Mouse (Mus musculus) cerebellum, postnatal 14 days (tissue): ENCODE results near the gene Gna13.
"Not testable (repeated sequence)": the region's sequence is repeated elsewhere in the genome, so short reads cannot be mapped to it uniquely, and the experiment has no call there.

Experiments used
- DNase-seq, 2 experiments: peaks; one replicate each; pipeline ENCODE4 v3.0.0; 2021; ENCODE audit warnings: mixed read lengths in 2 of 2

Gene Gna13

DNA sequence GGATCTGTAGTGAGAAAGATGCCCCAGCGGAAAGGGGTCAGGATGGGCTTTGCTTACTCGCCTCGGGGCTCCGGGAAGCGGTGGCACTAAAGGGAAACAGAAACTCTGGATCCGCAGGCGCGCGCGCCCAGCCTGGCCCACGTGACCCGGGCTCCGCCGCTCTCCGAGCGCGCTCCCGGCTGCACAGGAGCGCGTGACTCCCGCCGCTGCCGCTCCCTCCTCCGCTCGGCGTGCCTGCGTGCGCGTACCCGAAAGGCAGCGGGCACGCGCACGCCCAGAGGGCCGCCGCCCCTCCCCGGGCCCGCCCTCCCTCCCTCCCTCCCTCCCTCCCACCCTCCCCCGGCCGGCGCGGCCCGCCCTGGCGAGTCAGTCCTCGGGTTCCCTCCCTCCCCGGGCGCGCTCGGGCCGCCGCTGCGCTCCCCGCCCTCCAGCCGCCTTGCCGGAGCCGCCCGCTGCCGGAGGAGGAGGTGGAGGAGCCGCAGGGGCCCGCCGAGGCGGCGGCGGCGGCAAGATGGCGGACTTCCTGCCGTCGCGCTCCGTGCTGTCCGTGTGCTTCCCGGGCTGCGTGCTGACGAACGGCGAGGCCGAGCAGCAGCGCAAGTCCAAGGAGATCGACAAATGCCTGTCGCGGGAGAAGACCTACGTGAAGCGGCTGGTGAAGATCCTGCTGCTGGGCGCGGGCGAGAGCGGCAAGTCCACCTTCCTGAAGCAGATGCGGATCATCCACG is at the start of gene Gna13:
Gene Gna13, plus strand, starts transcription at position 369 of the 728 bp plus-strand sequence.
- DNase-seq, result peak; percentile 93 to 94

DNA sequence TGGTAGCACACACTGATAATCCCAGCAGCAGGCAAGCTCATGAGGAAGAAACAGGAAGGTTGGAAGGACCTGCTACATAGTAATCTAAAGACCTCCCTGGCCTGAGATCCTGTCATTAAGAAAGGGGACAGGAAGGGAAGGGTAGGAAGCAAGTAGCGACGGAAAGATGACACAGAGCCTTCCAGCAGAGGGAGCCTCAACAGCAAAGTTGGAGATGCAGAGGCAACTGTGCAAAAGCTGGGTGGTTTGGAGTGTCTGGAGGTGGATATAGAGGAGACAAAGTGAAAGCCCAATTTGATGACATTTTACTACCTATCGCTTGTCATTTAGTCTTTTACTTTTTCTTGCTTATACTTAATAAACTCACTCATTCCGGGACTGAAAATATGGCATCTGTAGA is 45.7 kb upstream of the Gna13 start:
- DNase-seq, result peak; percentile 79 to 80

GRCm38 (mm10) chr11:109319471-109319870 is 43.2 kb upstream of the Gna13 start:
- peak in 1 of 2 experiments; percentile 53 for DNase-seq

- DNase-seq, result peak; percentile 65 to 83
These were observed 42.7 kb upstream of the Gna13 start for GRCm38 (mm10) chr11:109319946-109320345.

DNA sequence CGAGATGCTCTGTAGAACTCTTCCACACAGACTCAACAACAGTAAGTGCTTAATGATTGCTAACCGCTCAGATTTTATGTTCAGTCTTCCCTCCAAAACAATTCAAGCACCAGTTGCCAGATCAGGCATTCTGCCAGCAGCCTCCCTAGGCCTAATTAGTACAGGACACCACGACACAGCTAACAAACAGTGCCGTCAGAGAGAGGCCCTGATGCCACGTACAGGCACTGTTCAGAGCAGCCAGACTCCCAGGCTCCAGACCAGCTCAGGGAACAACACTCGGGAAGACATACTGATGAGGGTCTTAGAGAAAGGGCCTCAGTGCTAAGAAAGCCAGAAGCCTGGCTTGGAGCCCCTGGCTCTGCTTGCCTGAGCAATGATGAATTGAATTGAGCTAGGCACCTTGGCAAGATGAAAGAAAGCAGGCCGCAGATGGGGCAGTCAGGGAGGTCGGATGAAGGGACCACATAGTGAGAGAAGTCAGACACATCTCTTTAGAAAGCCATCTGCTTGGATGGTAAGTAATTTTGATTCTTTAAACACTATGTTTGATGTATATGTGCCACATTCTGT is 42.2 kb upstream of the Gna13 start:
- DNase-seq, result peak; percentile 87 to 91

DNA sequence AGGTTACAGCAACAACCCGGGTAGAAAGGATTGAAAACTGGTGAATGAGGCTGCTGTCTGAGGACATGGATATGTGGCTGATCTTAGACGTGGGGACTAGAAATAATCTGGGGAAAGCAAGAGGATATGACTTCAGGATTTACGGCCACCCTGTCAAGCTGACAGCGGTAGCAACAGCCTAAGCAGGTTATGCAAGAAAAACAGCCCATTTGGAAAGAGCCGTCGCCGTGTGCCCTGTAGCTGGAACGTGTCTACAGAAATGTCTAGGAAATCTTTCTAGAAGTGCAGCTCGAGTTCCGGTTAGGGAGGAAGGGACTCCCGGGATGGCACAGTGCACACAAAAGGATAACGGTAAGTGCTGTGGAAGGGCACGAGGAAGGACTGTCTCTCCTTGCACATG is 36.4 kb upstream of the Gna13 start:
- no peak for DNase-seq

DNA sequence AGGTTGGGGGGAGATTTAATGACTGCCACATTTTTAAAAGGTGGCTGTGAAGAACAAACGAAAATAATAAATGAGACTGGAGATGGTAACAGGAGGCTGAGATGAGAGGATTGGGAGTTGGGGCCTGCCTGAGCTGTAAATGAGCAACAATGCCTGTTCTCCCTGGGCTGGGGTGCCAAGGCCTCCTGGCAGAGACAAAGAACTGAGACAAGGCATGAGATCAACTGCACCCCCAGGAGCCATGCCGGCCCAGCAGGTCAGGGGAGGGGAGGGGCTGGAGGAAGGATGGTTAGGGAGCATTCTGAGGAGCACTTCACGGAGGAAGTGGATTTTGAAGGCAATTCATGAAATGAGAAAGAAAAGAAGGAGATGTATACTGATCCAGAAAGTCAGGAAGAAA is 35.2 kb upstream of the Gna13 start:
- DNase-seq, result peak in 1 of 2 experiments; percentile 38

- no peak for DNase-seq
These were observed 34.7 kb upstream of the Gna13 start for GRCm38 (mm10) chr11:109327952-109328351.

GRCm38 (mm10) chr11:109329331-109329730 is 33.3 kb upstream of the Gna13 start:
- no peak for DNase-seq

- no peak for DNase-seq
These were observed 31.8 kb upstream of the Gna13 start for GRCm38 (mm10) chr11:109330706-109331393.

GRCm38 (mm10) chr11:109331424-109331824 is 31.2 kb upstream of the Gna13 start:
- peak; percentile 96 to 98 for DNase-seq

GRCm38 (mm10) chr11:109332722-109333121 is 29.9 kb upstream of the Gna13 start:
- DNase-seq, result no peak

DNA sequence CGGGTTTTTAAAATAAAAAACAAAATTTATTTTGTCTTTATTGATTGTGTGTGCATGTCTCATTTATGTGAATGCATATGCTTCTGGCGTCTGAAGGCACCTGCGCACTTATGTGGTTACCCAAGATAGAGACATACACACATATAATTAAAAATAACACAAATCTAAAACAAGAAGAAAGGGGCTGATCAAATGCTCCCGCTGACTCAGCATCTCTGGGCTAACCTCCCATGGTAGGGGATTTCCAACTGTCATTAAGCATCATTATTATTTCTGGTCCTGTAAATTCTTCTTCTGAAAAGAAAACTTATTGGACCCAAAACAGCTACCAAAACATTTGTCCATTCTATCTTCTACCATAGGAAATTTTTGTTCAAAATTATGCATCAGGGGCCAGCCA is 27.9 kb upstream of the Gna13 start:
- DNase-seq, result no peak

DNA sequence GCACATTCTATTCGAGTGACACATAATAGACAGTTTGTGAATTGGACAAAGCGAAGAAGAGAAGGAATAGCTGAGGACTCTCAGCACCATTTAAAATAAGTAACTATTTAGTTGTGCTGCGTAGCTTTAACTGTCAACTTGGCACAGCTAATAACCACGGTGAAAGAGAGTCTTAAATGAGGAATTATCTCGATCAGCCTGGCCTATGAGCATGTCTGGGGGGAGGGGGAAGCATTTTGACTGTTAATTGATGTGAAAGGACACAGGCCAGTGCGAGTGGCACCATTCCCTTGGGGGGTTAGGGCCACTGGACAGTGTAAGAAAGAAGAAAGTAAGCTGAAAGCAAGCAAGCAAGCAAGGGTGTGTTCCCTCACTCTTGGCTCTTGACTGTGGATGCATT is 26.7 kb upstream of the Gna13 start:
- DNase-seq, result no peak

DNA sequence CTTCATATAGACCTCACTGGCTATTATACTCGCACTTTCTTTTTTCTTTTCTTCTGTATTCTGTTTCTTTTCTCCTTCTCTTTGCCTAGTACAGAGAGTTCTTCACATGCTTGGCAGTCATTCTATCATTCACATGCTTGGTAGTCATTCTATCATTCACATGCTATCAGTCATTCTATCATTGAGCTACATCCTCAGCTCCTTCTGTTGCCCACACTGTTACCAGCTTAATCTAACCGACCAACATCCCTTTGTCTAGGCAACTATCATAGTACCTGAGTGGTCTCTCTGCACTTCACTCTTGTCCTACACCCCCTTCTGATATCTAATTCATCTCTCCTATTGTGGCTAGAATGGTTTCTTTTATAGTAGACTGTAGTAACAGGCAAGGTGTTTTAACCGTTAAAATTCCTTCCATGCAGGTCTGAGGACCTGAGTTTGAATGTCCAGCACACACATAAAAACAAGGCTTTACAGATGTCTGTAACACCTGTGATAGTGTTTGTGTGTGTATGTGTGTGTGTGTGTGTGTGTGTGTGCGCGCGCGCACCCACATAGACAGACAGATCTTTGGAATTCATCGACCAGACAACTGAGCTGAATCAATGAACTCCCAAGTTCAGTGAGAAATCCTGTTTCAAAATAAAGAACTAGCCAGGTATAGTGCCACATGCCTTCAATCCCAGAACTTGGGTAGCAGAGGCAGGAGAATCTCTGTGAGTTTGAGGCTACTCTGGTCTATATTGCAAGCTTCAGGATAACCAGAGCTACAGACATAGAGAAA is 23.3 kb upstream of the Gna13 start:
- no peak for DNase-seq

DNA sequence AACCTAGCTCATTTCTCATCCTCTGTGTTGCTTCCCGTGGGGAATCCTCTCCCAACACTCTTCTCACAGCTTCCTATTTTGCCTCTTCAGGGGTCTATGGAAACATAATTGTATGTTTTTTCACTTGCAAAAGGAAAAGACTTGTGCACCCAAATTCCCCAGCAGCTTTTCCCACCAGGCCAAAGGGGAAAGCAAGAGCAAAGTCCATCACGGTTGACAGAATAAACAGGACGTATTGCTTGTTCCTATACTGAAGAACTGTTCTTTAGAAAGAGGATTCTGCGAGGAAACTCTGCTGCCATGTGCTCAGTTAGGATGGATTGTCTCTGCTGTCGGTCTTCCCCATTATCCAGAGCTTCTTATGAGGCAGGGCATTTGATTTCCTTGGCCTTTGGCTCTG is 22.1 kb upstream of the Gna13 start:
- no peak for DNase-seq

DNA sequence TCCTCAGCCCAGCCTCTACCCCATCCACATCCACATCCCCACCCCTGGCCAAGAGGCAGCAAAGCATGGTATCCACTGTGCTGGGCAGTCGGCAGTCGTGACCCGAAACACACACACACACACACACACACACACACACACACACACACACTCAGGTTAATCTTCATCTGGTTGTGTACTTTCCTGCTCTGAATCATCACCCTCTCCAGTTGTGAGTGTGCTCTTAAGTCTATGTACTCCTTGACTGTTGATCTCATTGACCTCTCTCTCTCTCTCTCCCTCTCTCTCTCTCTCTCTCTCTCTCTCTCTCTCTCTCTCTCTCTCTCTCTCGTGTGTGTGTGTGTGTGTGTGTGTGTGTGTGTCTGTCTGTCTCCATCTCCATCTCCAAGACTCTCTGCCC is 20.0 kb upstream of the Gna13 start:
- DNase-seq, result not testable (repeated sequence)

DNA sequence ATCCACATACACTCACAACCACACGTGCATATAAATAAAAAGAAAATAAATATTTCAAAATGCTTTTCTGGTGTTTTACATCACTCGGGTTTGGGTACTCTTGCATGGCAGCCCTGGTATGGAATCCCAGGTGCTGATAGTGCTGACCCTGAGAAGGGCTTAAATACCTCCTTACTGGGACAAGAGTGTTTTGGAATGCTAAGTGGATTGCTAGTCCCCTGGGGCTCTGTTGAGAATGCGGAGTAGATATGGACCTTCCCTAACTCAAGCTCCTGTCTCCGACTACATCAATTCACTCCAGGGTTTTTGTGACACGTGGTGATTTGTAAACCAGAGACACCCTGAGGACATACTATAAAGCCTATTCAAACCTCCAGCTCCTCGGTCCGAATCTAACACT is 19.1 kb upstream of the Gna13 start:
- DNase-seq, result no peak

DNA sequence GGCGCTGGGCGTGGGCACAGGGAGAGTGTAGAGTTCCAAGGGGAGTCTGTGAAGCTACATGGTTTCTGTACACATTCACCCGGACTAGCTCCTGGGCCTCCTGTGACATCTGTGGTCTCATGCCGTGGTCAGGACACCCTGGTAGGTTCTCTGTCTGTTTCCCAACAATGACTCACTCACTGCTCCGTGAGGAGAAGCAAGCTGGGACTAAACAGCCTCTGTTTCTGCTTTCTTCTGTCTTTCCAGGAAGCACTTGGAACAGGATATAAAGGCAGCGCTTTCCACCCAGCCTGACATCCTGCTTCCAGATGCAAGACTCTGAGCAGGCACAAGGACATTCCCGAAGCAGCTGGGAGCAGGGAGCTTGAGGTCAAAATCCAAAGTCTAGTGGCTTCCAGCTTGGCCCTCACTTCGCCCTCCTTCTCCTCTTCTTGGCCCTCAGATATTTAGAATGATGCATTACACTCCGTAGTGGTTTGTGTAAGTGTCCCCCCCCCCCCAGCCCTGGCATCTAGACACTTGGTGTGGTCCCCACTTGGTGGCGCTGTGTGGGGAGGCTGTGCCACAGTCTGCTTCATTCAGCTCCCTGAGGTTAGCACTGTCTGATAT is 18.5 kb upstream of the Gna13 start:
- peak in 1 of 2 experiments; percentile 80 for DNase-seq

DNA sequence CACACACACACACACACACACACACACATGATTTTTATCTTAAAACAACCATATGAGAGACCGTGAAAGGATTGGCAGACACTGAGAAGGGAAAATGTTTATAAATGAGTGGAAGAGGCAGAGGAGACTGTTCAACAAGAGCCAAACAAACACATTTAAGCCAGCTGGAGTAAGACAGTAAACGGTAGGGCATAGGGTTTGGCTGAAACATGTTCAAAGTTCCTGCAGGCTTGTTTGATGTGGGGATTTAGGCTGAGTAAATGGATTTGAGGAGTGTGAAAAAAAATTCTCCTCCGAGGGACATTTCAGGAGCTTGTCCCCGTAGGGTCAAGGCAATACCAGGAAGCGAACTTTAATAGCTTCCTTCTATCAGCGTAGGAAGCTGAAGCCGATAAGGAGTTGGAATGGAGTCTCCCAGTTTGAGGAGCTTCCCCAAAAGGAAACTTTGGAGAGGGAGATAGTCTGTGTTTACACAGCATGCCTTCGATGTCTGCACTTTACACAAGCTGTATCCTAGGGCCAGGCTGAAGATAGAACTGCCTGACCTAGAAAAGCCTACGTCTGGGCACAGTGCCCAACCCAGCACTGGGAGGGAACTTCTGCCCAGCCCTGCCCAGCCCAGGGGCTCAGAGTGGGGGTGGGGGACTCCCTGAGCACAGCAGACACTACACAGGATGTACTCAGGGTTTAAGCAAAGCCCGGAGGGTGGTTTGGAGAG is 15.2 kb upstream of the Gna13 start:
- DNase-seq, result peak; percentile 92 to 94

- no peak for DNase-seq
These were observed 14.2 kb upstream of the Gna13 start for GRCm38 (mm10) chr11:109348408-109348807.
